Mouse (Mus musculus) myocyte (in vitro differentiated cells): ENCODE results near the gene Adam12.

Experiments
- CEBPB ChIP-seq: IDR thresholded peaks from 2 replicates; pipeline ENCODE4 v1.6.1; 2011; ENCODE audit warnings: mild to moderate bottlenecking, moderate library complexity; ENCODE audit not compliant: poor library complexity, insufficient read depth, severe bottlenecking
- E2F4 ChIP-seq: IDR thresholded peaks from one replicate; pipeline ENCODE4 v1.6.1; 2011; ENCODE audit warnings: mild to moderate bottlenecking, control low read depth, moderate library complexity; ENCODE audit not compliant: insufficient read depth
- POLR2A ChIP-seq: IDR thresholded peaks from one replicate; pipeline ENCODE4 v1.6.1; 2011; ENCODE audit warnings: low read depth, mild to moderate bottlenecking, control low read depth, moderate library complexity; ENCODE audit not compliant: insufficient read length
- POLR2AphosphoS2 ChIP-seq: IDR thresholded peaks from one replicate; pipeline ENCODE4 v1.6.1; 2011; ENCODE audit warnings: low read depth, control low read depth; ENCODE audit not compliant: insufficient read length
- REST ChIP-seq: IDR thresholded peaks from one replicate; pipeline ENCODE4 v1.6.1; 2011; ENCODE audit warnings: mild to moderate bottlenecking, control low read depth, moderate library complexity; ENCODE audit not compliant: insufficient read depth, insufficient read length
- TCF12 ChIP-seq: IDR thresholded peaks from one replicate; pipeline ENCODE4 v1.6.1; 2011; ENCODE audit warnings: mild to moderate bottlenecking, control low read depth; ENCODE audit not compliant: poor library complexity, insufficient read depth, severe bottlenecking
- USF1 ChIP-seq: IDR thresholded peaks from one replicate; pipeline ENCODE4 v1.6.1; 2011; ENCODE audit warnings: low read depth, mild to moderate bottlenecking, control low read depth, moderate library complexity

DNA sequence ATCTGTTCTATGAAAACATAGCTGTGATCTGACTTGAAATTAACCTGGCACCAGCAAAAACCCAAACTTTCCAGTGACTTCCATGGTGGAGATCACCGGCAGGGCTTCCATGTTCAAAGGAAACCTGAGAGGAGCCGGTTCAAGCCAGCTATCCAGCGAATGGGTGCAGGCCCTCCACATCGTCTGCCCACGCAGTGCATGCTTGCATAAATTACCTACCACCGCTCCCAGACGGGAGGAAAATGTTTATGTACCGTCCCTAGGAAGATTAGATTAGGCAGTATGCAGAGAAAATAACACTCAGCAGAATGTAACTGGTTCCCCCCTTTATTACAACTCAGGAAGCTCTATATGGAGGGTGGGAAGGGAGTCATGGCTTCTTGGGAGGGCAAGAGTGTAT is 268.4 kb downstream of the Adam12 start:
- TF ChIP-seq CEBPB (no peak), REST (no peak), USF1 (no peak), E2F4 (no peak), POLR2A (no peak), POLR2AphosphoS2 (no peak), TCF12 (no peak)
